Mouse (Mus musculus): Measurements from ENCODE around the gene Gm49388. TPM values are rescaled to one million over a fixed set of nuclear protein-coding genes. Genes with fewer than 3 reads are reported as not detected.

Gm49388 gene
- polyA plus RNA-seq, 1 experiment from 2014 or later = not detected

- Histone ChIP-seq H3K4me2 (replicated peaks) (no peak overlapping the region), H3K4me1 (replicated peaks; ENCODE audit: control insufficient read depth, insufficient read depth, low read length) (no peaks in the 10 kb centered on the region), H3K27ac (no peak overlapping the region), H3K27me3 (ENCODE audit: control insufficient read depth, insufficient read depth, low read length) (no peaks in the 10 kb centered on the region), H3K36me3 (replicated peaks; ENCODE audit: control insufficient read depth, insufficient read depth) (peaks cover 89% of the 10 kb centered on the region), H3K9me3 (ENCODE audit: control insufficient read depth, low read length) (no peaks in the 10 kb centered on the region), H3K9ac (no peak overlapping the region), H3K4me3 (replicated peaks; ENCODE audit: low read length) (no peak overlapping the region)
- no peak for ATAC-seq (ENCODE audit: low FRiP score)
- no peak for DNase-seq (ENCODE audit: low spot score)
- WGBS = 77% methylated on average over 10 of the region's 10 CpGs
Measured at GRCm38 (mm10) chr7:127810650-127811049, 25.2 kb downstream of the Gm49388 start.

GRCm38 (mm10) chr7:127811240-127811639 lies 25.8 kb downstream of the Gm49388 start:
- peaks cover 86% of the 10 kb centered on the region for H3K36me3 ChIP-seq (replicated peaks; ENCODE audit: control insufficient read depth, insufficient read depth)
- no peak for ATAC-seq (ENCODE audit: low FRiP score)

GRCm38 (mm10) chr7:127812292-127812691 lies 26.9 kb downstream of the Gm49388 start:
- Histone ChIP-seq H3K9ac (no peak overlapping the region), H3K36me3 (replicated peaks; ENCODE audit: control insufficient read depth, insufficient read depth) (peaks cover 81% of the 10 kb centered on the region), H3K4me2 (replicated peaks) (no peak overlapping the region), H3K4me1 (replicated peaks; ENCODE audit: control insufficient read depth, insufficient read depth, low read length) (no peaks in the 10 kb centered on the region), H3K4me3 (replicated peaks; ENCODE audit: low read length) (no peak overlapping the region), H3K27ac (no peak overlapping the region), H3K9me3 (ENCODE audit: control insufficient read depth, low read length) (no peaks in the 10 kb centered on the region), H3K27me3 (ENCODE audit: control insufficient read depth, insufficient read depth, low read length) (no peaks in the 10 kb centered on the region)
- WGBS = 91% methylated on average over 3 of the region's 3 CpGs
- no peak for DNase-seq (ENCODE audit: low spot score)
- ATAC-seq (ENCODE audit: low FRiP score) = no peak

More at GRCm38 (mm10) chr7:127811240-127811639, 25.8 kb downstream of the Gm49388 start:
- no peaks in the 10 kb centered on the region for H3K4me1 ChIP-seq (replicated peaks; ENCODE audit: control insufficient read depth, insufficient read depth, low read length)
- 80% methylated on average over 4 of the region's 4 CpGs for WGBS
- no peak overlapping the region for H3K4me2 ChIP-seq (replicated peaks)
- DNase-seq (ENCODE audit: low spot score) = no peak
- no peak overlapping the region for H3K9ac ChIP-seq
- no peaks in the 10 kb centered on the region for H3K9me3 ChIP-seq (ENCODE audit: control insufficient read depth, low read length)
- H3K27ac ChIP-seq = no peak overlapping the region
- no peak overlapping the region for H3K4me3 ChIP-seq (replicated peaks; ENCODE audit: low read length)
- H3K27me3 ChIP-seq (ENCODE audit: control insufficient read depth, insufficient read depth, low read length) = no peaks in the 10 kb centered on the region

GRCm38 (mm10) chr7:127813821-127814220 lies 28.4 kb downstream of the Gm49388 start:
- DNase-seq (ENCODE audit: low spot score) (no peak), ATAC-seq (ENCODE audit: low FRiP score) (no peak)
- WGBS = 90% methylated on average over 4 of the region's 4 CpGs
- no peak overlapping the region for H3K27ac ChIP-seq
- no peak overlapping the region for H3K4me3 ChIP-seq (replicated peaks; ENCODE audit: low read length)
- no peaks in the 10 kb centered on the region for H3K4me1 ChIP-seq (replicated peaks; ENCODE audit: control insufficient read depth, insufficient read depth, low read length)
- no peak overlapping the region for H3K4me2 ChIP-seq (replicated peaks)
- H3K9ac ChIP-seq = no peak overlapping the region
- H3K36me3 ChIP-seq (replicated peaks; ENCODE audit: control insufficient read depth, insufficient read depth) = peaks cover 72% of the 10 kb centered on the region
- no peaks in the 10 kb centered on the region for H3K9me3 ChIP-seq (ENCODE audit: control insufficient read depth, low read length)
- no peaks in the 10 kb centered on the region for H3K27me3 ChIP-seq (ENCODE audit: control insufficient read depth, insufficient read depth, low read length)

GRCm38 (mm10) chr7:127814241-127814921 lies 29.0 kb downstream of the Gm49388 start:
- ATAC-seq (ENCODE audit: low FRiP score) (no peak), DNase-seq (ENCODE audit: low spot score) (no peak)
- Histone ChIP-seq H3K27me3 (ENCODE audit: control insufficient read depth, insufficient read depth, low read length) (no peaks in the 10 kb centered on the region), H3K4me2 (replicated peaks) (no peak overlapping the region), H3K4me3 (replicated peaks; ENCODE audit: low read length) (no peak overlapping the region), H3K36me3 (replicated peaks; ENCODE audit: control insufficient read depth, insufficient read depth) (peaks cover 66% of the 10 kb centered on the region), H3K9ac (no peak overlapping the region), H3K4me1 (replicated peaks; ENCODE audit: control insufficient read depth, insufficient read depth, low read length) (no peaks in the 10 kb centered on the region), H3K27ac (no peak overlapping the region), H3K9me3 (ENCODE audit: control insufficient read depth, low read length) (no peaks in the 10 kb centered on the region)
- 84% methylated on average over 19 of the region's 19 CpGs for WGBS

- DNase-seq (ENCODE audit: low spot score) = no peak
- H3K27me3 ChIP-seq (ENCODE audit: control insufficient read depth, insufficient read depth, low read length) = no peaks in the 10 kb centered on the region
- no peak overlapping the region for H3K4me3 ChIP-seq (replicated peaks; ENCODE audit: low read length)
- WGBS = 94% methylated on average over 15 of the region's 15 CpGs
- no peaks in the 10 kb centered on the region for H3K9me3 ChIP-seq (ENCODE audit: control insufficient read depth, low read length)
- no peak for ATAC-seq (ENCODE audit: low FRiP score)
- no peak overlapping the region for H3K9ac ChIP-seq
- no peak overlapping the region for H3K4me2 ChIP-seq (replicated peaks)
- H3K4me1 ChIP-seq (replicated peaks; ENCODE audit: control insufficient read depth, insufficient read depth, low read length) = no peaks in the 10 kb centered on the region
- H3K36me3 ChIP-seq (replicated peaks; ENCODE audit: control insufficient read depth, insufficient read depth) = peaks cover 58% of the 10 kb centered on the region
- no peak overlapping the region for H3K27ac ChIP-seq
Measured at GRCm38 (mm10) chr7:127815116-127815665, 29.8 kb downstream of the Gm49388 start.

- Histone ChIP-seq H3K4me1 (replicated peaks; ENCODE audit: control insufficient read depth, insufficient read depth, low read length) (no peaks in the 10 kb centered on the region), H3K9me3 (ENCODE audit: control insufficient read depth, low read length) (no peaks in the 10 kb centered on the region), H3K36me3 (replicated peaks; ENCODE audit: control insufficient read depth, insufficient read depth) (peaks cover 49% of the 10 kb centered on the region), H3K27ac (no peak overlapping the region), H3K27me3 (ENCODE audit: control insufficient read depth, insufficient read depth, low read length) (no peaks in the 10 kb centered on the region), H3K9ac (no peak overlapping the region), H3K4me3 (replicated peaks; ENCODE audit: low read length) (no peak overlapping the region), H3K4me2 (replicated peaks) (no peak overlapping the region)
- DNase-seq (ENCODE audit: low spot score) = no peak
- no peak for ATAC-seq (ENCODE audit: low FRiP score)
- WGBS = 69% methylated on average over 15 of the region's 15 CpGs
Measured at GRCm38 (mm10) chr7:127815954-127816821, 30.8 kb downstream of the Gm49388 start.

- Histone ChIP-seq H3K4me2 (replicated peaks) (no peak overlapping the region), H3K27me3 (ENCODE audit: control insufficient read depth, insufficient read depth, low read length) (no peaks in the 10 kb centered on the region), H3K9ac (no peak overlapping the region), H3K27ac (no peak overlapping the region), H3K9me3 (ENCODE audit: control insufficient read depth, low read length) (no peaks in the 10 kb centered on the region), H3K36me3 (replicated peaks; ENCODE audit: control insufficient read depth, insufficient read depth) (peaks cover 40% of the 10 kb centered on the region), H3K4me1 (replicated peaks; ENCODE audit: control insufficient read depth, insufficient read depth, low read length) (no peaks in the 10 kb centered on the region), H3K4me3 (replicated peaks; ENCODE audit: low read length) (no peak overlapping the region)
- WGBS = 80% methylated on average over 7 of the region's 7 CpGs
- DNase-seq (ENCODE audit: low spot score) (no peak), ATAC-seq (ENCODE audit: low FRiP score) (no peak)
Measured at GRCm38 (mm10) chr7:127817053-127817452, 31.6 kb downstream of the Gm49388 start.

- no peak overlapping the region for H3K9ac ChIP-seq
- DNase-seq (ENCODE audit: low spot score) = no peak
- no peak overlapping the region for H3K4me2 ChIP-seq (replicated peaks)
- peaks cover 33% of the 10 kb centered on the region for H3K36me3 ChIP-seq (replicated peaks; ENCODE audit: control insufficient read depth, insufficient read depth)
- no peak for ATAC-seq (ENCODE audit: low FRiP score)
- H3K4me3 ChIP-seq (replicated peaks; ENCODE audit: low read length) = no peak overlapping the region
- 90% methylated on average over 5 of the region's 5 CpGs for WGBS
- no peak overlapping the region for H3K27ac ChIP-seq
- H3K27me3 ChIP-seq (ENCODE audit: control insufficient read depth, insufficient read depth, low read length) = no peaks in the 10 kb centered on the region
- H3K4me1 ChIP-seq (replicated peaks; ENCODE audit: control insufficient read depth, insufficient read depth, low read length) = peaks cover 1% of the 10 kb centered on the region
- H3K9me3 ChIP-seq (ENCODE audit: control insufficient read depth, low read length) = no peaks in the 10 kb centered on the region
Measured at GRCm38 (mm10) chr7:127817776-127818175, 32.4 kb downstream of the Gm49388 start.
